Mouse (Mus musculus): ENCODE results near the gene Peli1.
"Not testable (repeated sequence)": the region's sequence is repeated elsewhere in the genome, so short reads cannot be mapped to it uniquely, and the experiment has no call there.

The Peli1 gene

GRCm38 (mm10) chr11:21150316-21150715 lies 59.2 kb downstream of the Peli1 start:
- DNase-seq (ENCODE audit: low read depth, low spot score), result no peak

- no peak for DNase-seq (ENCODE audit: low read depth, low spot score)
Measured at GRCm38 (mm10) chr11:21151672-21152071, 60.6 kb downstream of the Peli1 start.

GRCm38 (mm10) chr11:21153111-21153510 lies 62.0 kb downstream of the Peli1 start:
- no peak for DNase-seq (ENCODE audit: low read depth, low spot score)

- DNase-seq (ENCODE audit: low read depth, low spot score), result no peak
Measured at GRCm38 (mm10) chr11:21157595-21157994, 66.5 kb downstream of the Peli1 start.

GRCm38 (mm10) chr11:21162093-21162492 lies 71.0 kb downstream of the Peli1 start:
- no peak for DNase-seq (ENCODE audit: low read depth, low spot score)

GRCm38 (mm10) chr11:21163143-21163542 lies 72.1 kb downstream of the Peli1 start:
- DNase-seq (ENCODE audit: low read depth, low spot score), result no peak

GRCm38 (mm10) chr11:21163673-21164072 lies 72.6 kb downstream of the Peli1 start:
- DNase-seq (ENCODE audit: low read depth, low spot score), result no peak

GRCm38 (mm10) chr11:21164312-21164993 lies 73.4 kb downstream of the Peli1 start:
- no peak for DNase-seq (ENCODE audit: low read depth, low spot score)

- DNase-seq (ENCODE audit: low read depth, low spot score), result no peak
Measured at GRCm38 (mm10) chr11:21164994-21165560, 74.0 kb downstream of the Peli1 start.

GRCm38 (mm10) chr11:21166495-21167096 lies 75.5 kb downstream of the Peli1 start:
- no peak for DNase-seq (ENCODE audit: low read depth, low spot score)

- no peak for DNase-seq (ENCODE audit: low read depth, low spot score)
Measured at GRCm38 (mm10) chr11:21168828-21169607, 77.9 kb downstream of the Peli1 start.

GRCm38 (mm10) chr11:21169608-21169860 lies 78.4 kb downstream of the Peli1 start:
- DNase-seq (ENCODE audit: low read depth, low spot score), result not testable (repeated sequence)

- no peak for DNase-seq (ENCODE audit: low read depth, low spot score)
Measured at GRCm38 (mm10) chr11:21172281-21172680, 81.2 kb downstream of the Peli1 start.

GRCm38 (mm10) chr11:21173926-21174325 lies 82.8 kb downstream of the Peli1 start:
- no peak for DNase-seq (ENCODE audit: low read depth, low spot score)

- peak; percentile 73 for DNase-seq (ENCODE audit: low read depth, low spot score)
Measured at GRCm38 (mm10) chr11:21174396-21174795, 83.3 kb downstream of the Peli1 start.

- DNase-seq (ENCODE audit: low read depth, low spot score), result no peak
Measured at GRCm38 (mm10) chr11:21175063-21175462, 84.0 kb downstream of the Peli1 start.

GRCm38 (mm10) chr11:21176491-21176890 lies 85.4 kb downstream of the Peli1 start:
- DNase-seq (ENCODE audit: low read depth, low spot score), result no peak

- no peak for DNase-seq (ENCODE audit: low read depth, low spot score)
Measured at GRCm38 (mm10) chr11:21178343-21178742, 87.3 kb downstream of the Peli1 start.

GRCm38 (mm10) chr11:21178998-21179645 lies 88.0 kb downstream of the Peli1 start:
- DNase-seq (ENCODE audit: low read depth, low spot score), result no peak

GRCm38 (mm10) chr11:21179873-21180272 lies 88.8 kb downstream of the Peli1 start:
- not testable (repeated sequence) for DNase-seq (ENCODE audit: low read depth, low spot score)

- no peak for DNase-seq (ENCODE audit: low read depth, low spot score)
Measured at GRCm38 (mm10) chr11:21180650-21181049, 89.6 kb downstream of the Peli1 start.

- no peak for DNase-seq (ENCODE audit: low read depth, low spot score)
Measured at GRCm38 (mm10) chr11:21181616-21182015, 90.5 kb downstream of the Peli1 start.
